Mouse (Mus musculus) T-helper 1 cell (primary cell): ENCODE results near the gene Lce3c.

Experiments used
- in situ Hi-C: fragments of 300-600 bp; cut with MboI, MseI; formaldehyde crosslinking; loops from one replicate; pipeline ENCODE4 v1.15.1; 2025; ENCODE audit warnings: high pct_unique_total_duplicates

The Lce3c gene

DNA sequence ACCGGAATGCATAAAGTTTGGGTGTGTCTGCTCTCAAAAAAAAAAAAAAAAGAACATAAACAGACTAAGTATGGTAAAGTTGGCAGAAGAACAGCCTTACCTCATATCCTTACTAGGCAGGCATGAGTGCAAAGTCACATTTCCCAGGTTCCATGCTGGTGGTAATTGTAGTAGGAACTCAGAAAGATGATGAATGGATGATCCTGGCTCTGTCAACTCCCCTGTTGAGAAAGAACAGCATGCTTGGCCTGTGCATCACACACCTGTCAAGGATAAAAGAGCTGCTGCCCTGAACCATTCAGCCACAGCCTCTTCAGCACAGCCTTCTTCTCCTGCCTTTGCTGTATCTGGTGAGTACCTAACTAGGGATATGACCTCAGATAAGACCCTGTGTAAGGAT is at the start of gene Lce3c:
Gene Lce3c, plus strand, starts transcription at position 301 of the 400 bp plus-strand sequence.
- in situ Hi-C loops = no loop called here

DNA sequence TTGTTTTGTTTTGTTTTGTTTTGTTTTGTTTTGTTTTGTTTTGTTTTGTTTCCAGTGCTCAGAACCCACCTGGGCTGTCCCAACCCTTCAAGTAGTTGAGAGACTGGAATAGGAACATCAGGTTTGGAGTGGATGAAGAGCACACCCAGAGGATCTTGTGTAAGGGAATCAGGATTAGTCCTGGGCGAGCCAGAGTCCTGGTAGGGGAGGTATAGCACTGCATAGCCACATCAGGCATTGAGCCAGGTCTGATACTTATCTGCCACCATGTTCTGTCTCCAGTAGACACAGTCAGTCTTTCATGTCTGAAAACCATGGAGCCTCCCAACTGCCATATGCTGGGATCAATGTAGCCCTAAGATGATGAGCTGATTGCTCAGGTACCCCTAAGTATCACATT is 49.8 kb upstream of the Lce3c start:
- in situ Hi-C loops = no loop called here

DNA sequence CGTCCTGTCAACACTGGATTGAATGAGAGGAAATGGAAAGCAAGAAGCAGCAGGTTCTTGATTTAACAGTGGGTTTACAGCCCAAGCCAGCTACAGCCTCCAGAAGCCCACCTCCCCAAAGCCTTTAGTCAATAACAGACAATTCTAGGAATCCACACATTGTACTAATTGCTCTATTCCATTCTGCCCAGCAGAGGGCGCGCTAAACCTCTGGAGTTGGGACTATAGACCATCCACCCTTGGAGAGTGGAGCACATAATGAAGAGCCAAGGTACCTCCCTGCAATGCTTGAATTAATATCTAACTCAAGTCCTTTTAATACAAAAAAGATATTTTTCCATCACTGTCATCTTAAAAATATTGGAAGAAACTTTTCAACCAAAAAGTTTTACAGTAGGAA is 41.3 kb upstream of the Lce3c start:
- in situ Hi-C loops = no loop called here

DNA sequence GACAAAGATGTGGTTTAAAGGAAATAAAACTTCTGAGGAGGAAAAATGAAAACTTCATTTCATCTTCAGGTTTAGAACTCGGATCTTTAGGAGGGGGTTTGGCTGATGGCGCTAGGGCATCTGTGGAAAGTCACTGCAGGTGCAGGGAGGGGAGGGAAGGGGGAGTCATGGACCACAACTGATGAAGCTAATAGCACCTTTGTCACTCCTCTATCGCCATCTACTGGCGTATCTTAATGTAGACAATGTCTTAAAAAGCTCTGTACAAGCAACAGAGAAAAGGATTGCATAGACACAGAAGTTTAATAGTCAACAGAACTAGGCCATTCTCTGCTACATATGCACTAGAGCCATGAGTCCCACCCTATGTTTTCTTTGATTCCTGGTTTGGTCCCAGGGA is 40.6 kb upstream of the Lce3c start:
- in situ Hi-C loops = no loop called here

DNA sequence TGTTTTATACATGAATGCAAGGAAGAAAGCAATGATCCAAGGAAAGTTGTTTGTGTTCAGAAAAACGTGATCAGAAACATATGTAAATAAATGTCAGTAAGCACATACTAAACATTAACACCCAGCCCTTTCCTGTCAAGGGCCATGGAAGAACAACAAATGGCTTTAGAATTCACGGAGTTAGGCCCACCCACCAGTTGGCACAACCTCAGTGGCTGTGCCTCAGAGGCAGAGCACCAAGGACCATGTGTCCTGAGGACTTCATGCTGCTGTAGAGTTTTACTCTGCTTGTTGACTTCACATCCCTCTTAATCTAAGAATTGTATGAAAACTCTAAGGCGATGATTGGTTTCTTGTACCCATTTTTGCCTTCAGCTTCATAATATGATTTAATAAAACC is 39.1 kb upstream of the Lce3c start:
- in situ Hi-C loops = no loop called here

DNA sequence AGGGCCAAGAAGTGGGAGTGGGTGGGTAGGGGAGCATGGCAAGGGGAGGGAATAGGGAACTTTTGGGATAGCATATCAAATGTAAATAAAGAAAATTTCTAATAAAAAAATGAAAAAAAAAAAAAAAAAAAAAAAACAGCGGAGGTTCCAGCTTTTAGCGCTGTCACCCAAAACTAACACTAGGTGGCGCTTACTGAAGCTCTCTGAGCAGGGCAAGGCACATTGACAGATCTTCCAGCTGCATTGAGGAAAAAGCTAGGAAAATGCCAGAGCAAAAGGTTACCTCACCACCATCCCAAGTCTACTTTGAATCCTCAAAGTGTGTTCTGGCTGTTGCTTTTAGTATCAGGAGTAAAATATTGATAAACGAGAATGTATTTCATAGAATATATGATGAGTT is 36.7 kb upstream of the Lce3c start:
- in situ Hi-C loops = no loop called here

DNA sequence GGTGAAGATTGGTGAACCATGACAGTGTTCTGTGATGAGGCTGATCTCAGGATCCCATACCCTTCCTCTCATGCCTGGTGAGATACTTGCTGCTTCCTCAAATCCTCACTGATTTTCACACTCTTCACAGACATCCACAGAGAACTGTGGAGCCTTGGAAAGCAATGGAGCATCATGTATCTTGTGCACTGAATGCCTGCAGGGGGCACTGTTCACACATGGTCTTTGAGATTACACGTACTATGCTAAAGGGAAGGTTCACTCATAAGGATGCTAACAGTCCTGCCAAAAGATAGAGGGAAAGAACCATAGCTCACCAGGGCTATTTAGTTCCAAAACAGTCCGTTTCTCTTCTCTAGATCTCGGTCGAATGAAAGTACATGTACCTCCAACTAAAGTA is 23.9 kb upstream of the Lce3c start:
- in situ Hi-C loops = no loop called here

DNA sequence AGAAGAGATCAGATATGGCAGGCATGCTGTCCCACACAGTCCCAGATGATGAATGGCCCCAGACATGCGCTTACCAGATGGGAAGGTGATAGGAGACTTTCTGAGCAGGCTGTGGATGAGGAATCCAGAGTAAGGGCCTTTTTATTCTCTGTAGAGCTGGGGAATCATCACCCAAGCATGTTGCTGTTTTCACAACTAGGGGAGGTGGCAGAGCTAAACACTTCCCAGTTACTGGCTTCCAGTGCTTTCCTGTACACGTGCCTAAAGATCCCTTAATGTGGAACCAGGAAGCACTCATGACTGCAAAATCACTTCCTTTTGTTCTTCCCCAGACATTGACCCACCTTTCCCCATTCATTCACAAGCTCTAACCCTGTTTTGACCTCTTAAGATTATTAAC is 18.2 kb upstream of the Lce3c start, which contains the start of gene Lce3a:
Gene Lce3a, minus strand, starts transcription at position 101 of the 400 bp plus-strand sequence.
- in situ Hi-C loops = no loop called here

DNA sequence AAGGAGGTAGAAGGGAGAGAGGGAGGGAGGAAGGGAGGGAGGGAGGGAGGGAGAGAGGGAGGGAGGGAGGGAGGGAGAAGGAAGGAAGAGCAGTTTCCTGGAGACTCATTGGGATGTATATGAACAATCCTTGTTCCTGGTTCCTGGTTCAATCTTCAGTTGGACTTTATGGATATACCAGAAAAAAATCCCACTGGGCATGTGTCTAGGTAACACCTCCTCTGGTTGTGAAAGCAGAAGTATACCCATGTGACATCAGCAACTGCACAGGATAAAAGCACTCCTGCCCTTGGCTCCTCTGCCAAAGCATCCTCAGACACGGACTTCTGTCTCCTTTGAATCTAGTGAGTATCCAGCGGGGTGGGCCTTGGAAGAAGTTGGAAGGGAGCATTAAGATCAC is 11.6 kb upstream of the Lce3c start, which contains the start of gene Lce3b:
Gene Lce3b, plus strand, starts transcription at position 301 of the 400 bp plus-strand sequence.
- in situ Hi-C loops = no loop called here

DNA sequence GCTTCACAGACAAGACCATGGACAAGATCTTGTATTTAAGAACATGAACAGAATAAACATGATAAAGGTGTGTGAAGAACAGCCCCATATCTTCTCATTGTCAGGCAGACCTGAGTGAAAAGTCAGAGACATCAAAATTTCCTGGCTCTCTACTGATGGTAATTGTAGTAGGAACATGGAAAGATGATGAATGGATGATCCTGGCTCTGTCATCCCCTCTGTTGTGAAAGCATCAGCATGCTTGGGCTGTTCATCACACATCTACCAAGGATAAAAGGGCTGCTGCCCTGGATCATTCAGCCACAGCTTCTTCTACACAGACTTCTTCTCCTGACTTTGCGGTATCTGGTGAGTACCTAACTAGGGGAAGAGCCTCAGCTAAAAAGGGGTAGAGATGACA is 12.8 kb downstream of the Lce3c start, which contains the start of gene Lce3d:
Gene Lce3d, plus strand, starts transcription at position 301 of the 400 bp plus-strand sequence.
- in situ Hi-C loops = no loop called here

DNA sequence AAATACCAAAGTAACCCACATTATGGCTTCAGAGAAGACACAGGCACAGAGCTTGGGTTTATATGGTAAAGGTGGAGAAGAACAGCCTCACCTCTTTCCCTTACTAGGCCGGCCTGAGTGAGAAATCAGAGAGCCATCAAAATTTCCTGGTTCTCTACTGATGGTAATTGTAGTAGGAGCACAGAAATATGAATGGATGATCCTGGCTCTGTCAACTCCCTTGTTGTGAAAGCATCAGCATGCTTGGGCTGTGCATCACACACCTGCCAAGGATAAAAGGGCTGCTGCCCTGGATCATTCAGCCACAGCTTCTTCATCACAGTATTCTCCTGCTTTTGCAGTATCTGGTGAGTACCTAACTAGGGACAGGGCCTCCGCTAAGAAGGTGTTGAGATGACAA is 22.5 kb downstream of the Lce3c start, which contains the start of gene Lce3e:
Gene Lce3e, plus strand, starts transcription at position 301 of the 400 bp plus-strand sequence.
- in situ Hi-C loops = no loop called here

DNA sequence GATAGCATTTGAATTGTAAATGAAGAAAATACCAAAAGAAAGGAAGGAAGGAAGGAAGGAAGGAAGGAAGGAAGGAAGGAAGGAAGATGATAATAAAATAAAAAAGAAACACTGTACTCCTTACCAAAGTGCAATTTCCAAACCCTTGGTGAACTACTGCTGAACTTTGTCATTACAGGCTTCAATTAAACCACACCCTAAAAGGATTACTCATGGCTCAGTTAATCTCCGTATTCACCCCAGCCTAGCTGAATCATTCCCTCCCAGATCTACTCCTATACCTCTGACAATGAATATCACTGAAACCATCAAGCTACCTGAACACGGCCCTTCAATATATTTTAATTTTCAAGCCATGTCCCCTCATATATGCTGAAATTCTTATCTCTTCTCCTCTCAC is 34.2 kb downstream of the Lce3c start:
- in situ Hi-C loops = no loop called here

DNA sequence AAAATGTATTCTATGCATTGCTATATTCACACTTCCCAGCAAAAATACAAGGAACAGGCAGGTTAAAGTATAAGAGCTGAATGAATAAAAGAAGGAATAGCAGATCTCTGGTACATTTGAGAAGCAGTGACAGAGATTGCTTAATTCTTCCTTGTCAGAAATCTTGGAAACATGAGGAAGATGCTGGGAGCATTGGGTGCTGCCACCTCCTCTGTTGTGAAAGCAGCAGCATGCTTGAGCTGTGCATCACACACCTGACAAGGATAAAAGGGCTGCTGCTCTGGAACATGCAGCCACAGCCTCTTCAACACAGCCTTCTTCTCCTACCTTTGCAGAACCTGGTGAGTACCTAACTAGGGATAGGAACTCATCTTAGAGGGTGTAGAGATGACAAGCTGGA is 47.6 kb downstream of the Lce3c start, which contains the start of gene Lce3f:
Gene Lce3f, plus strand, starts transcription at position 301 of the 400 bp plus-strand sequence.
- in situ Hi-C loops = no loop called here
